Mouse (Mus musculus) urinary bladder, adult 2 months (tissue): ENCODE data around the gene Cd93. TPM values are rescaled to one million over a fixed set of nuclear protein-coding genes. Genes with fewer than 3 reads are reported as not detected.
A peak's percentile ranks its signal among the peaks of the same experiment; 100 is the strongest.

Source experiments
- DNase-seq: peaks from one replicate; pipeline ENCODE4 v3.0.0; 2022; ENCODE audit warnings: low spot score
- polyA plus RNA-seq: library from polyadenylated mRNA; depleted of rRNA; stranded (reverse); fragments of >200 nt; gene quantifications from 2 replicates; pipeline ENCODE4 v1.2.3, GENCODE M21; 2012

Cd93 gene
- polyA plus RNA-seq, 1 experiment = 11.9 TPM

GRCm38 (mm10) chr2:148442172-148442571 lies 1.2 kb downstream of the Cd93 start:
- no peak for DNase-seq

- no peak for DNase-seq
These were observed 1.9 kb downstream of the Cd93 start for GRCm38 (mm10) chr2:148441421-148441820.

GRCm38 (mm10) chr2:148439691-148440276 lies 3.6 kb downstream of the Cd93 start:
- no peak for DNase-seq

GRCm38 (mm10) chr2:148436285-148436684 lies 7.1 kb downstream of the Cd93 start:
- DNase-seq = no peak

GRCm38 (mm10) chr2:148432346-148432745 lies 11.0 kb downstream of the Cd93 start:
- no peak for DNase-seq

GRCm38 (mm10) chr2:148430941-148431340 lies 12.4 kb downstream of the Cd93 start:
- no peak for DNase-seq

- DNase-seq = no peak
These were observed 14.3 kb downstream of the Cd93 start for GRCm38 (mm10) chr2:148429001-148429505.

- no peak for DNase-seq
These were observed 14.8 kb downstream of the Cd93 start for GRCm38 (mm10) chr2:148428523-148428922.

GRCm38 (mm10) chr2:148427553-148427952 lies 15.8 kb downstream of the Cd93 start:
- no peak for DNase-seq

- no peak for DNase-seq
These were observed 17.5 kb downstream of the Cd93 start for GRCm38 (mm10) chr2:148425709-148426382.

GRCm38 (mm10) chr2:148421706-148422105 lies 21.7 kb downstream of the Cd93 start:
- no peak for DNase-seq

- DNase-seq = no peak
These were observed 22.3 kb downstream of the Cd93 start for GRCm38 (mm10) chr2:148421112-148421511.

GRCm38 (mm10) chr2:148419776-148420175 lies 23.6 kb downstream of the Cd93 start:
- no peak for DNase-seq

GRCm38 (mm10) chr2:148419151-148419550 lies 24.2 kb downstream of the Cd93 start:
- no peak for DNase-seq

- no peak for DNase-seq
These were observed 33.5 kb downstream of the Cd93 start for GRCm38 (mm10) chr2:148409821-148410220.

GRCm38 (mm10) chr2:148409141-148409540 lies 34.2 kb downstream of the Cd93 start:
- peak; percentile 67 for DNase-seq

GRCm38 (mm10) chr2:148408761-148409120 lies 34.6 kb downstream of the Cd93 start:
- DNase-seq = no peak

- DNase-seq = peak; percentile 44
These were observed 35.2 kb downstream of the Cd93 start, which contains the start of gene Thbd for GRCm38 (mm10) chr2:148407870-148408760. Gene Thbd (minus strand): TSS chr2:148408188.

GRCm38 (mm10) chr2:148406971-148407869 lies 36.1 kb downstream of the Cd93 start:
- DNase-seq = peak; percentile 44

- DNase-seq = no peak
These were observed 37.0 kb downstream of the Cd93 start for GRCm38 (mm10) chr2:148406160-148406970.
